Mouse (Mus musculus) limb, embryonic 11.5 days (tissue): ENCODE results near the gene Stap1. TPM values are rescaled to one million over a fixed set of nuclear protein-coding genes. Genes with fewer than 3 reads are reported as not detected.

Experiments used
- polyA plus RNA-seq: library from polyadenylated mRNA; unstranded; fragments of >200 nt; fragmentation: Nextera tagmentation; extraction: Ambion mirVana; gene quantifications from 2 replicates; pipeline ENCODE4 v1.2.1, GENCODE M21; 2014

The Stap1 gene
- polyA plus RNA-seq, 1 experiment from 2014 or later, result 0.12 TPM

Other genes with a start within 250 kb of the Stap1 start
- 39.7 and 41.7 TPM in 2 replicates for gene Cenpc1, start 6.2 kb upstream of the Stap1 start, polyA plus RNA-seq
- 21.6 and 24.6 TPM in 2 replicates for gene Uba6, start 101.1 kb downstream of the Stap1 start, polyA plus RNA-seq
- gene Gnrhr, start 126.2 kb downstream of the Stap1 start, polyA plus RNA-seq, result not detected in 2 replicates
- gene Tmprss11c, start 217.6 kb downstream of the Stap1 start, polyA plus RNA-seq, result not detected in 2 replicates